Mouse (Mus musculus) CD8-positive naive resting alpha-beta T cell, adult 57 days (primary cell): ENCODE results near the gene Ngp. TPM values are rescaled to one million over a fixed set of nuclear protein-coding genes. Genes with fewer than 3 reads are reported as not detected.

ENCODE experiments used
- total RNA-seq: library from RNA; stranded (reverse); gene quantifications from one replicate; pipeline ENCODE4 v1.2.4, GENCODE M21; 2023

The Ngp gene
- total RNA-seq = 4.0 TPM

DNA sequence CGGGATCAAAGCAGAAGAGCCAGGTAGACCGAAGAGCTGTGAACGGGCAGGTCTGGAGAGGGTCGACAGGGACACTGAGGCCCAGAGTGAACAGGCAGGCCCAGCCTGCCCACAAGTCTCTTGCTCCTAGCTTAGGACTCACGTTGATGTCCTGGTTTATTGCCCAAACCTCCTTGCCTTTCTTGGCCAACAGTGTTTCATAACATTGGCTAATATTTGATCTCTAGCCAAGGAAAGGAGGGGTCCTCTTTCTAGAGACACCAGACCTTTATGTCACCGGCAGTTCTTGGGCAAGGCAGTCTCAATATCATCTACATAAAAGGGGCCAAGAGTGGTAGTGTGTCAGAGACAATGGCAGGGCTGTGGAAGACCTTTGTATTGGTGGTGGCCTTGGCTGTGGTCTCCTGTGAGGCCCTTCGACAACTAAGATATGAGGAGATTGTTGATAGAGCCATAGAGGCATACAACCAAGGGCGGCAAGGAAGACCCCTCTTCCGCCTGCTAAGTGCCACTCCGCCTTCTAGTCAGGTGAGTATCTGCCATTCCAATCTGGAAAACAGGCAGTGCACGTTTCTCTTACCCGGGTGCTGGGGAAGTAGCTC, at the start of gene Ngp:
Gene Ngp, plus strand, starts transcription at position 237 of the 602 bp plus-strand sequence.

DNA sequence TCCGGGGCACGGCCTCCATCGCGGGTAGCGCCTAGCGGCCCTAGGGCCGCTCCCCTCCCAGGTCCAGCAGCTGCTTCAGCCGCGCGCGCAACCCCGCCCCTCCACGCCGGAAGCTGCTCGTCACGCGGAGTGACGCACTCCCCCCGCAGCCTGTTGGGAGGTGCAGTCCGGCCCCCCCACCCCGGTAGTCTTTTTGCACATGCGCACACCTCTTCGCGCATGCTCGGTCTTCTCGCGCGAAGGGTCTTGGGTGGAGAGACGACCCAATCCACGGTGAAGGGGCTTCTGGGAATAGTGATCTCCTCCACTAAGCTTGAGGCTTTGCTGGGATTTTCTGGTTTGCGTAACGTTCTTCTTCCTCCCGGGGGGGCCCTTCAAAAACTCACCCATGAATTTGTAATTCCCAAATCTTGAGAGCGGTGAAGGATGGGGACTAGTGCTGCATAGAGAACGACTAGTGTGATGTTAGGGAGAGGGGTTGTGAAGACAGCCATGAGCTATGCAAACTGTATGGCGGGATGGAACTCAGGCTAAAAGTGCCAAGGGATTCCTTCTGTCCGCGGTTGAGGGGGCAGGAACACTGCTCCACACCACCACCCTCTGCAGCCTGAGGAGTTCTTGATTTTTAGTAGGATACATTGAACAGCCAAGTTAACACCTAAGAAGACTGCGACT, 11.3 kb upstream of the Ngp start, which contains the start of gene Ptpn23:
Gene Ptpn23, minus strand, starts transcription at position 115 of the 675 bp plus-strand sequence.

Other genes starting within 250 kb of the Ngp start
- 3.2 TPM for gene Cspg5, start 176.0 kb upstream of the Ngp start, total RNA-seq
- 7.4 TPM for gene Elp6, start 114.6 kb upstream of the Ngp start, total RNA-seq
- 72.6 TPM for gene Scap, start 86.5 kb upstream of the Ngp start, total RNA-seq
- gene Ptpn23, start 11.5 kb upstream of the Ngp start, total RNA-seq = 59.0 TPM
- 28.3 TPM for gene Klhl18, start 56.9 kb downstream of the Ngp start, total RNA-seq
- gene Kif9, start 57.2 kb downstream of the Ngp start, total RNA-seq = 0.52 TPM
- gene Setd2, start 112.8 kb downstream of the Ngp start, total RNA-seq = 130 TPM
- gene Nradd, start 204.7 kb downstream of the Ngp start, total RNA-seq = 5.8 TPM
- 85.6 TPM for gene Nbeal2, start 234.4 kb downstream of the Ngp start, total RNA-seq
- 86.0 TPM for gene Ccdc12, start 236.8 kb downstream of the Ngp start, total RNA-seq